Mouse (Mus musculus): ENCODE measurements around the gene Selenov. TPM values are rescaled to one million over a fixed set of nuclear protein-coding genes. Genes with fewer than 3 reads are reported as not detected.

Selenov gene
- total and polyA plus RNA-seq, 3 experiments: not detected

- Histone ChIP-seq H3K27me3 (ENCODE audit: control insufficient read depth in 1 of 2, insufficient read depth in 2 of 2, low read length in 2 of 2) (no peaks in the 10 kb centered on the region), H3K4me1 (ENCODE audit: control insufficient read depth in 1 of 2, insufficient read depth in 2 of 2, low read length in 2 of 2) (peaks cover 2 to 13% of the 10 kb centered on the region in 2 experiments; a peak in 3 of 4 replicates), H3K27ac (ENCODE audit: control insufficient read depth, low read depth, low read length) (no peak overlapping the region), H3K9me3 (replicated peaks; ENCODE audit: insufficient read depth, low read length) (no peaks in the 10 kb centered on the region), H3K36me3 (ENCODE audit: control insufficient read depth in 1 of 2, insufficient read depth in 2 of 2, low read length in 2 of 2) (peaks cover 0 to 11% of the 10 kb centered on the region in 2 experiments; a peak in 2 of 4 replicates), H3K9ac (ENCODE audit: control insufficient read depth, low read depth, low read length, poor library complexity, severe bottlenecking) (no peak overlapping the region), H3K4me3 (ENCODE audit: control insufficient read depth in 1 of 2, insufficient read depth in 1 of 2, low read depth in 2 of 2, low read length in 2 of 2) (no peak overlapping the region), H3K79me2 (ENCODE audit: control insufficient read depth, insufficient read depth, low read length, poor library complexity) (no peaks in the 10 kb centered on the region)
- peak; percentile 90 for DNase-seq (ENCODE audit: low read depth, low spot score)
- no peak for TF ChIP-seq USF1 (IDR thresholded peaks at IDR 0.05; ENCODE audit: low read depth, low read length)
- no peak for TF ChIP-seq NELFE (IDR thresholded peaks at IDR 0.05; ENCODE audit: low read depth, low read length)
- no peak for TF ChIP-seq ZNF384 (IDR thresholded peaks at IDR 0.05; ENCODE audit: low read depth, low read length)
- no peak for TF ChIP-seq TBP (IDR thresholded peaks at IDR 0.05; ENCODE audit: low read depth, low read length)
- TF ChIP-seq CHD2 (IDR thresholded peaks at IDR 0.05; ENCODE audit: low read length): no peak
- peak; percentile 64; the same call in 1 of the 2 replicates for TF ChIP-seq MAX (IDR thresholded peaks at IDR 0.05; ENCODE audit: low read length)
- no peak for TF ChIP-seq BHLHE40 (IDR thresholded peaks at IDR 0.05; ENCODE audit: borderline replicate concordance, low read depth, low read length)
- TF ChIP-seq MEF2A (IDR thresholded peaks at IDR 0.05; ENCODE audit: extremely low read depth, insufficient replicate concordance, low read depth, low read length, poor library complexity, severe bottlenecking): no peak
- no peak for TF ChIP-seq GABPA (IDR thresholded peaks at IDR 0.05; ENCODE audit: low read depth, low read length)
- no peak for TF ChIP-seq GATA1 (IDR thresholded peaks at IDR 0.05; ENCODE audit: low read depth, low read length)
- no peak for TF ChIP-seq TCF12 (IDR thresholded peaks at IDR 0.05; ENCODE audit: low read depth, low read length)
- TF ChIP-seq MXI1 (IDR thresholded peaks at IDR 0.05; ENCODE audit: low read depth, low read length): peak; percentile 95
- no peak for TF ChIP-seq E2F4 (IDR thresholded peaks at IDR 0.05; ENCODE audit: borderline replicate concordance, low read depth, low read length)
- peak; percentile 98 for TF ChIP-seq SIN3A (IDR thresholded peaks at IDR 0.05; ENCODE audit: low read length)
- no peak for TF ChIP-seq ZC3H11A (IDR thresholded peaks at IDR 0.05; ENCODE audit: low read depth, low read length)
- TF ChIP-seq ZKSCAN1 (IDR thresholded peaks at IDR 0.05; ENCODE audit: low read depth, low read length): no peak
- no peak for TF ChIP-seq ETS1 (IDR thresholded peaks at IDR 0.05; ENCODE audit: low read depth, low read length)
- TF ChIP-seq TAL1 (IDR thresholded peaks at IDR 0.05; ENCODE audit: low read length): no peak
- TF ChIP-seq ZMIZ1 (IDR thresholded peaks at IDR 0.05; ENCODE audit: low read depth, low read length): no peak
- 0 out of 2 replicates have a peak, but pooled peaks have one; percentile 19 for TF ChIP-seq RCOR1 (IDR thresholded peaks at IDR 0.05; ENCODE audit: low read depth, low read length)
- 0 out of 6 replicates have a peak, but pooled peaks of 1 of the 3 experiments have one; percentile 3 for TF ChIP-seq CTCF (IDR thresholded peaks at IDR 0.05 in 2 of 3, conservative IDR thresholded peaks at IDR 0.05 in 1 of 3; ENCODE audit: control insufficient read depth in 1 of 3, insufficient read depth in 1 of 3, low read depth in 2 of 3, low read length in 3 of 3, poor library complexity in 1 of 3, severe bottlenecking in 1 of 3)
- no peak for TF ChIP-seq POLR2AphosphoS2 (IDR thresholded peaks at IDR 0.05; ENCODE audit: low read length)
- TF ChIP-seq NRF1 (IDR thresholded peaks at IDR 0.05; ENCODE audit: insufficient read depth, low read depth, low read length, poor library complexity, severe bottlenecking): no peak
- TF ChIP-seq EP300 (IDR thresholded peaks at IDR 0.05; ENCODE audit: low read depth in 1 of 2, low read length in 2 of 2): no peak
- peak; percentile 53; the same call in 1 of the 2 replicates for TF ChIP-seq HCFC1 (IDR thresholded peaks at IDR 0.05; ENCODE audit: low read depth, low read length)
- no peak for TF ChIP-seq CHD1 (IDR thresholded peaks at IDR 0.05; ENCODE audit: low read depth, low read length)
- no peak for TF ChIP-seq POLR2A (IDR thresholded peaks at IDR 0.05; ENCODE audit: control insufficient read depth in 1 of 2, insufficient read depth in 1 of 2, low read depth in 1 of 2, low read length in 2 of 2, poor library complexity in 1 of 2)
- TF ChIP-seq MAZ (IDR thresholded peaks at IDR 0.05; ENCODE audit: low read depth, low read length): no peak
- no peak for TF ChIP-seq MYC (IDR thresholded peaks at IDR 0.05; ENCODE audit: low read depth, low read length)
- no peak for TF ChIP-seq KAT2A (conservative IDR thresholded peaks at IDR 0.05; ENCODE audit: low read depth, low read length)
These were observed 27.2 kb downstream of the Selenov start for GRCm38 (mm10) chr7:28263786-28264185.

All from MEL (cell line).